Mouse (Mus musculus) intestine, postnatal 0 days (tissue): ENCODE measurements around the gene Stum. TPM values are rescaled to one million over a fixed set of nuclear protein-coding genes. Genes with fewer than 3 reads are reported as not detected.

Experiments used
- ATAC-seq: fragments of 200-750 bp; cut with Nextera tagmentation; 2 replicates; pipeline ENCODE4 v1.8.0; 2017; ENCODE audit warnings: mild to moderate bottlenecking, moderate TSS enrichment, moderate library complexity
- H3K27ac ChIP-seq: fragments of 300-500 bp; sonication (generic); 2 replicates; pipeline ENCODE4 v1.5.1; 2014; ENCODE audit warnings: mild to moderate bottlenecking, low read depth, low read length, moderate library complexity
- H3K27me3 ChIP-seq: fragments of 300-500 bp; sonication (generic); replicated peaks from 2 replicates; pipeline ENCODE4 v1.6.1; 2014; ENCODE audit warnings: low read length, mixed read lengths; ENCODE audit not compliant: control insufficient read depth, insufficient read depth
- H3K36me3 ChIP-seq: fragments of 300-500 bp; sonication (generic); 2 replicates; pipeline ENCODE4 v1.6.1; 2014; ENCODE audit warnings: mild to moderate bottlenecking, moderate library complexity; ENCODE audit not compliant: control insufficient read depth, insufficient read depth
- H3K4me1 ChIP-seq: fragments of 300-500 bp; sonication (generic); replicated peaks from 2 replicates; pipeline ENCODE4 v1.6.1; 2014; ENCODE audit warnings: antibody characterized with exemption, low read length, mixed read lengths; ENCODE audit not compliant: control insufficient read depth, insufficient read depth
- H3K4me2 ChIP-seq: fragments of 300-500 bp; sonication (generic); replicated peaks from 2 replicates; pipeline ENCODE4 v1.6.1; 2014; ENCODE audit warnings: low read depth, mild to moderate bottlenecking, moderate library complexity
- H3K4me3 ChIP-seq: fragments of 300-500 bp; sonication (generic); 2 replicates; pipeline ENCODE4 v1.5.1; 2014; ENCODE audit warnings: low read depth, low read length
- H3K9ac ChIP-seq: fragments of 300-500 bp; sonication (generic); 2 replicates; pipeline ENCODE4 v1.6.1; 2014; ENCODE audit warnings: mild to moderate bottlenecking, low read depth, low read length
- H3K9me3 ChIP-seq: fragments of 300-500 bp; sonication (generic); 2 replicates; pipeline ENCODE4 v1.6.1; 2016; ENCODE audit warnings: mixed run types; ENCODE audit not compliant: control insufficient read depth
- CTCF ChIP-seq: sonication (generic); IDR thresholded peaks from 2 replicates; pipeline ENCODE4 v1.5.1; 2016; ENCODE audit warnings: low read depth, mild to moderate bottlenecking, control low read depth, antibody characterized with exemption, moderate library complexity
- WGBS: fragments of 180-500 bp; shearing (Covaris S2); extraction: QIAGEN DNeasy Blood & Tissue Kit; methylation state at CpG from one replicate; pipeline ENCODE4 v1.1.7; 2014; 5-methylcytosine and 5-hydroxymethylcytosine counted together
- polyA plus RNA-seq: library from polyadenylated mRNA; unstranded; fragments of >200 nt; fragmentation: Nextera tagmentation; extraction: Ambion mirVana; gene quantifications from 2 replicates; pipeline ENCODE4 v1.2.1, GENCODE M21; 2015

Gene Stum
- polyA plus RNA-seq, 1 experiment from 2014 or later: 2.6 TPM

DNA sequence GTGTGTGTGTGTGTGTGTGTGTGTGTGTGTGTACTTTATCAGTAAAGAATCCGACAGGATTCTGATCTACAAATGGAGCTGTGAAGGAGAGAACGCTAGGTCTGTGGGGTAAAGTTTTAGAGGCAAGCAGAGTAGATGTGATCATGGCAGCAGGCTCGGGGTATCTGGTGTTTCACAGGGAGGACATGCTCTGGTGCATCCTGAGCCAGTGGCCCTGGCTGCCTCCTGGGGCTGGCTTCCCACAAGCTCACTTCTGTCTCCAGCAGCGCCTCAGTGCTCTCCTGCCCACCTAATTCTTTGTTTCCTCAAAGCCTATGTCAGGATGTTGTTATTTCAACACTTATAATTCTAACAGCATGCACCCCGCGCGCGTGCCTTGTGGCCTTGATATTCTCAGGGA, 2.0 kb downstream of the Stum start:
- H3K27me3 ChIP-seq: peaks cover 44% of the 10 kb centered on the region
- no peaks in the 10 kb centered on the region for H3K9me3 ChIP-seq
- H3K4me2 ChIP-seq: no peak overlapping the region
- 70% methylated on average over 8 of the region's 8 CpGs for WGBS
- no peak overlapping the region for H3K27ac ChIP-seq
- no peaks in the 10 kb centered on the region for H3K36me3 ChIP-seq
- no peak for ATAC-seq
- no peak overlapping the region for H3K9ac ChIP-seq
- no peak overlapping the region for H3K4me3 ChIP-seq
- no peak for TF ChIP-seq CTCF
- H3K4me1 ChIP-seq: no peaks in the 10 kb centered on the region

DNA sequence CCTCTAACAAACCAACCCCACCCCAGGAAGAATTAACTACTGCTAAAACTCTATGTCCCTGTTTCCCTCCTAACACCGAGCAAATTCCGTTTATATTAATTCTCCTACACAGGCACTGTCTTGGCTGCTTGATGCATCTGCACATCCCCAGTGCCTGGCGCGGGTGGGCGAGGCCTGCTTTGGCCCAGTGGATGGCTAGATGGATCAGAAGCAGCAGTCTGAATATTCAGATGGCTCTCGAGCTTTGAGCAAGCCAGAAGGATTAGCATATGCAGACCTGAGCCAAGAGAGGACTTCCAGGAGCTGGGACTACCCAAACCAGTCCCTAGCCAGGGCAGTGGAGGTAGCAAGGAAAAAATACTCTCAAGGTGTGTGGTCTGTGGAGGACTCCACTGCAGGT, 3.0 kb downstream of the Stum start:
- Histone ChIP-seq H3K9me3 (no peaks in the 10 kb centered on the region), H3K4me1 (no peaks in the 10 kb centered on the region), H3K36me3 (no peaks in the 10 kb centered on the region), H3K27ac (no peak overlapping the region), H3K27me3 (peaks cover 40% of the 10 kb centered on the region), H3K9ac (no peak overlapping the region), H3K4me3 (no peak overlapping the region), H3K4me2 (no peak overlapping the region)
- no peak for TF ChIP-seq CTCF
- WGBS: 46% methylated on average over 6 of the region's 6 CpGs
- ATAC-seq: no peak

DNA sequence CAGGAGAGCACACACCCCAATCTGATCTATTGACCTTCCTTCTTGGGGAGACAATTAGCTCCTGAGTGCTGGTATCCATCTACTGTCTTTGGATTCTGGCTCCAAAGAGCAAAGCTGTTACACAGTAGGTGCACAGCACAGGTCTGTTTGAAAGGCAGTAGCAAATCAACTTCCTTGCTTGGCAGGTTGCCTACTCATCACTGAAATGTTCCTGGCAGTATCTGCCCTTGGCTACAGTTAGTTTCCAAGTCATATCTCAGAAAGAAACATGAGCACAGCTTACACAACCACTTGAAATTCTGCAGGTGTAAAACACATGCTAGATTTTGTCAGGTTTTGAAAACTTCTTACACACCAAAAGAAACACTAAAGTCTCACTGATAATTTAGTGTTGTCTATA, 9.7 kb downstream of the Stum start:
- Histone ChIP-seq H3K4me1 (no peaks in the 10 kb centered on the region), H3K4me3 (no peak overlapping the region), H3K27me3 (no peaks in the 10 kb centered on the region), H3K27ac (no peak overlapping the region), H3K9me3 (no peaks in the 10 kb centered on the region), H3K9ac (no peak overlapping the region), H3K36me3 (no peaks in the 10 kb centered on the region), H3K4me2 (no peak overlapping the region)
- no peak for ATAC-seq
- no peak for TF ChIP-seq CTCF

DNA sequence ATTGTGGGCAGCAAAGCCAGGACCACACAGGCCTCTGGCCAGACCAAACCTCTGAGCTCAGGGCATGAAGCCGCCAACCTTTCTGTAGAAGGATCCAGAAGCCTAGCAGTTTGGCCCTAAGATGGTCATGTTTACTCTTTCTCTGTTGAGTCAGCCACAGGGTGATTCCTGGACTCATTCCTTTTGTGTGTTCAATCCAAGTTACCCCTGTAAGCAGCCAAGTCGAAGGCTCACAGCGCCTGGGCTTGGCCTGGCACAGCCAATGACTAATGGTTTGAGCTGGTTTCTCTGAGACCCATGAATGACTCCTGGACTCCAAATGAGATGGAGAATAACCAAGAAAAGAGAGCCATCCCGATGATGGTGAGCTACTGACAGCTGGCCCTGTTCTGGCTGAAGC, 15.3 kb downstream of the Stum start:
- Histone ChIP-seq H3K4me1 (no peaks in the 10 kb centered on the region), H3K4me3 (no peak overlapping the region), H3K9me3 (no peaks in the 10 kb centered on the region), H3K27me3 (no peaks in the 10 kb centered on the region), H3K36me3 (no peaks in the 10 kb centered on the region), H3K9ac (no peak overlapping the region), H3K27ac (no peak overlapping the region), H3K4me2 (no peak overlapping the region)
- TF ChIP-seq CTCF: no peak
- WGBS: 84% methylated on average over 4 of the region's 4 CpGs
- ATAC-seq: no peak

DNA sequence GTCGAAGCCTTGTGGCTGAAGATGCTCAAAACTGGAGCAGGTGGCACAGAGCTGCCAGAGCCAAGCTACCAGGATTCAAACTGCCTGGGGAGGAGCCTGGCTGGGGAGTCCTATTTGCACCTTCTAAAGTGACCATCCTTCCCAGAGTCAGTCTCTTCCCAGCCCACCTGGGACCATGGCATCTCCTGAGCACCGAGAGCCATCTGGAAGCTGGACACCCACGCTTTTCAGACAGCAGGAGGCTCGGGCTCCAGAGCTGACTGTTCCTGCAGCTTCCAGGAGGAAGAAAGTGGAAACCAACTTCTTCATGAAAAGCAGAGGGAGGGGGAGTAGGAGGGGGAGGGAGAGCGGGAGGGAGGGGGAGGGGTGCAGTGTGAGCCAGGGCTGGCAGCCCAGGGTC, 17.7 kb downstream of the Stum start:
- H3K4me1 ChIP-seq: no peaks in the 10 kb centered on the region
- no peak overlapping the region for H3K27ac ChIP-seq
- no peaks in the 10 kb centered on the region for H3K9me3 ChIP-seq
- no peak for TF ChIP-seq CTCF
- H3K36me3 ChIP-seq: no peaks in the 10 kb centered on the region
- H3K4me3 ChIP-seq: no peak overlapping the region
- no peak for ATAC-seq
- no peak overlapping the region for H3K9ac ChIP-seq
- 72% methylated on average over 5 of the region's 5 CpGs for WGBS
- no peaks in the 10 kb centered on the region for H3K27me3 ChIP-seq
- no peak overlapping the region for H3K4me2 ChIP-seq

DNA sequence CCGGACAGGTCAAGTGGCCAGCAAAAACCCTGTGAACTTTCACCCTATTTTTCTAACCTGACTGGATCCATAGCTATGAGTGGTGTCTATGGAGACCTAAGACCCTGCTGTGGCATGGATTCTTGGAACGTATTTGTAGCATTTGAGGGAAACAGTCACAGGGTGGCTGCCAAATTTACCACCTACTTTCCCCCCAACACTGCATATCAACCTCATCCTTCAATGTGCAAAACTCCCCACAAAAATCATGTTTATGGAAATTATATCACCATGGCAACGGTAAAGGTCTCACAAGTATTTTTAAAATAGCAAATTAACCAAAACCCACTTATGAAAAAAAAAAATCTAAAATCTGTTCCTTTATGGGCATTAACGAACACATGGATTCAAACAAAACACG, 18.9 kb downstream of the Stum start:
- no peak overlapping the region for H3K4me3 ChIP-seq
- no peaks in the 10 kb centered on the region for H3K9me3 ChIP-seq
- no peak overlapping the region for H3K27ac ChIP-seq
- H3K27me3 ChIP-seq: no peaks in the 10 kb centered on the region
- no peak for TF ChIP-seq CTCF
- no peak overlapping the region for H3K4me2 ChIP-seq
- WGBS: 89% methylated on average over 5 of the region's 5 CpGs
- H3K36me3 ChIP-seq: no peaks in the 10 kb centered on the region
- no peaks in the 10 kb centered on the region for H3K4me1 ChIP-seq
- H3K9ac ChIP-seq: no peak overlapping the region
- no peak for ATAC-seq

DNA sequence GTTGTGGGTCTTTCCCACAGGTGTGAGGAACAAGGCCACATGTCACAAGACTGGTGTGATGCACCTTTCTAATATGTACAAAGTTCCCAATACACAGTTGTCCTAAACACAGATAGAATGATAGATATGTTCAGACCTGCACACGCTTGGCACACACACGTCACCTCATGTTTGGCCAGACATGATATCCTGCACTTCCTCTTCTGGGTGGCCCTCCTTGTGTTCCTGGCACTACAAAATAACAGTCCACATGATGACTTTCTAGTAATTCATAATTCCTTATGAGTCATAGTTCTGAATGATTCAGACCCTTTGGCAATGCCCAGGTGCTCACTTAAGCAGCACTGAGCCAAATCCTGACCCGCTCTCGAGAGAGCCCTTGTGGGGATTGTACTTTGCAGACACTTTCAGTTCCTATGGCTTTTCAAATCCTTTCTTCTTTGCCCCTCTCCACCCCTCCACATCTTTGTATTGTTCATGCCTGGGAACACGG, 20.3 kb downstream of the Stum start:
- Histone ChIP-seq H3K4me3 (no peak overlapping the region), H3K9ac (no peak overlapping the region), H3K27me3 (no peaks in the 10 kb centered on the region; the same call in 1 of the 2 replicates), H3K4me1 (no peaks in the 10 kb centered on the region), H3K27ac (no peak overlapping the region), H3K9me3 (no peaks in the 10 kb centered on the region), H3K36me3 (no peaks in the 10 kb centered on the region), H3K4me2 (no peak overlapping the region)
- TF ChIP-seq CTCF: no peak
- WGBS: 82% methylated on average over 5 of the region's 5 CpGs
- no peak for ATAC-seq
